Mouse (Mus musculus) kidney, postnatal 0 days (tissue): ENCODE measurements around the gene Erg28. TPM values are rescaled to one million over a fixed set of nuclear protein-coding genes. Genes with fewer than 3 reads are reported as not detected.

Experiments used
- ATAC-seq: fragments of 200-750 bp; cut with Nextera tagmentation; replicated peaks from 2 replicates; pipeline ENCODE4 v1.8.0; 2017; ENCODE audit warnings: low read depth, moderate number of reproducible peaks, moderate TSS enrichment, moderate library complexity; ENCODE audit not compliant: low FRiP score
- DNase-seq: peaks from one replicate; pipeline ENCODE4 v3.0.0-alpha.2; 2016; ENCODE audit warnings: low spot score
- H3K27ac ChIP-seq: fragments of 300-500 bp; sonication (generic); 2 replicates; pipeline ENCODE4 v1.5.1; 2014; ENCODE audit warnings: mild to moderate bottlenecking
- H3K27me3 ChIP-seq: fragments of 300-500 bp; sonication (generic); 2 replicates; pipeline ENCODE4 v1.6.1; 2014; ENCODE audit warnings: low read length, mixed read lengths; ENCODE audit not compliant: insufficient read depth
- H3K36me3 ChIP-seq: fragments of 300-500 bp; sonication (generic); 2 replicates; pipeline ENCODE4 v1.6.1; 2014; ENCODE audit warnings: low read length, mixed read lengths; ENCODE audit not compliant: insufficient read depth
- H3K4me1 ChIP-seq: fragments of 300-500 bp; sonication (generic); replicated peaks from 2 replicates; pipeline ENCODE4 v1.6.1; 2014; ENCODE audit warnings: antibody characterized with exemption, low read length, mixed read lengths; ENCODE audit not compliant: insufficient read depth
- H3K4me2 ChIP-seq: fragments of 300-500 bp; sonication (generic); 2 replicates; pipeline ENCODE4 v1.6.1; 2014; ENCODE audit warnings: mild to moderate bottlenecking, low read length, moderate library complexity, mixed read lengths
- H3K4me3 ChIP-seq: fragments of 300-500 bp; sonication (generic); replicated peaks from 2 replicates; pipeline ENCODE4 v1.5.1; 2014; ENCODE audit warnings: low read depth, low read length
- H3K9ac ChIP-seq: fragments of 300-500 bp; sonication (generic); 2 replicates; pipeline ENCODE4 v1.6.1; 2014; ENCODE audit warnings: low read depth, low read length
- H3K9me3 ChIP-seq: fragments of 300-500 bp; sonication (generic); replicated peaks from 2 replicates; pipeline ENCODE4 v1.6.1; 2016; ENCODE audit warnings: low read length, inconsistent platforms, mixed read lengths
- CTCF ChIP-seq: IDR thresholded peaks from 2 replicates; pipeline ENCODE4 v1.5.1; 2016; ENCODE audit warnings: antibody characterized with exemption, low read depth, mild to moderate bottlenecking, moderate library complexity
- WGBS: fragments of 180-500 bp; shearing (Covaris S2); extraction: QIAGEN DNeasy Blood & Tissue Kit; methylation state at CpG from one replicate; pipeline ENCODE4 v1.1.7; 2014; 5-methylcytosine and 5-hydroxymethylcytosine counted together
- polyA plus RNA-seq: library from polyadenylated mRNA; unstranded; fragments of >200 nt; fragmentation: Nextera tagmentation; extraction: Ambion mirVana; gene quantifications from 2 replicates; pipeline ENCODE4 v1.2.1, GENCODE M21; 2015

Erg28 gene
- polyA plus RNA-seq, 1 experiment from 2014 or later = 111 TPM

- WGBS = 78% methylated on average over 7 of the region's 7 CpGs
- peak; percentile 63 for ATAC-seq
- Histone ChIP-seq H3K27ac (no peak overlapping the region), H3K4me1 (no peaks in the 10 kb centered on the region), H3K27me3 (no peaks in the 10 kb centered on the region), H3K4me2 (no peak overlapping the region), H3K9me3 (no peaks in the 10 kb centered on the region), H3K9ac (no peak overlapping the region), H3K36me3 (0 out of 2 replicates have a peak, but pooled peaks cover 3% of the 10 kb centered on the region), H3K4me3 (no peak overlapping the region)
- DNase-seq = peak; percentile 64
- TF ChIP-seq CTCF = peak; percentile 73
Observed at GRCm38 (mm10) chr12:85848164-85848958, 24.0 kb upstream of the Erg28 start.

DNA sequence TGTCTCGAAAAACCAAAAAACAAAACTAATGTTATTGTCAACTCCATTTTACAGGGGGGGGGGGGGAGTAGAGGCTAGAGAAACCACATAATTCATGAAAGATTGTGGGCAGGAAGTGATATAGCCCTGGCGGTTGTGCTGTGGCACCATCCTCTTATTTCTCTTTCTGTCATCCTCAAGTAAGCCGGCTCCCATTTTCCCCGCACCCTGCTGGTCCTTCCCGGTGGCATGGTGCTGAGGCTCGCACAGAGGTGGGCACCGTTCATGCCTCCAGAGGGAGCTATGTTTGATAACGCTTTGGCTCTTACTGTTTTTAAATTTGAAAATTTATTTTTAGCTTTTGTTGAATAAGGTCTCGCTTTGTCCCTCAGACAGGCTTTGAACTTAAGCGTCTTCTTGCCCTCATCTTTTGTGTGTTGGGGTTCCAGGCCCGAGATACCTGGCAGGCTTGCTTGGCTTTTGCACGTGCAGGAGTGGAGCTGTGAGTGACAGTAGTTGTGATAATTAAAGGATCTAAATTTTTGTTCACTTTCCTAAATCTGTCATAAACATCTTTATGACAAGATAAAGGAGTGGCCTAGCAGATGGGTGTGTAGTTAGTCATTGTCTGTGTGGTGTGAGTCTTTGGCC is 15.1 kb upstream of the Erg28 start:
- H3K4me3 ChIP-seq = no peak overlapping the region
- ATAC-seq (no peak), DNase-seq (no peak)
- H3K9me3 ChIP-seq = no peaks in the 10 kb centered on the region
- peaks cover 7% of the 10 kb centered on the region; the same call in 1 of the 2 replicates for H3K36me3 ChIP-seq
- no peak overlapping the region for H3K27ac ChIP-seq
- 90% methylated on average over 12 of the region's 12 CpGs for WGBS
- H3K27me3 ChIP-seq = no peaks in the 10 kb centered on the region
- no peak overlapping the region for H3K4me2 ChIP-seq
- H3K4me1 ChIP-seq = no peaks in the 10 kb centered on the region
- no peak overlapping the region for H3K9ac ChIP-seq
- TF ChIP-seq CTCF = no peak

- Histone ChIP-seq H3K36me3 (peaks cover 6% of the 10 kb centered on the region; the same call in 1 of the 2 replicates), H3K4me2 (no peak overlapping the region), H3K27me3 (no peaks in the 10 kb centered on the region), H3K9ac (no peak overlapping the region), H3K4me3 (no peak overlapping the region), H3K9me3 (no peaks in the 10 kb centered on the region), H3K4me1 (no peaks in the 10 kb centered on the region), H3K27ac (no peak overlapping the region)
- 88% methylated on average over 2 of the region's 2 CpGs for WGBS
- TF ChIP-seq CTCF = no peak
- ATAC-seq (no peak), DNase-seq (no peak)
Observed at GRCm38 (mm10) chr12:85837765-85838164, 13.4 kb upstream of the Erg28 start.

DNA sequence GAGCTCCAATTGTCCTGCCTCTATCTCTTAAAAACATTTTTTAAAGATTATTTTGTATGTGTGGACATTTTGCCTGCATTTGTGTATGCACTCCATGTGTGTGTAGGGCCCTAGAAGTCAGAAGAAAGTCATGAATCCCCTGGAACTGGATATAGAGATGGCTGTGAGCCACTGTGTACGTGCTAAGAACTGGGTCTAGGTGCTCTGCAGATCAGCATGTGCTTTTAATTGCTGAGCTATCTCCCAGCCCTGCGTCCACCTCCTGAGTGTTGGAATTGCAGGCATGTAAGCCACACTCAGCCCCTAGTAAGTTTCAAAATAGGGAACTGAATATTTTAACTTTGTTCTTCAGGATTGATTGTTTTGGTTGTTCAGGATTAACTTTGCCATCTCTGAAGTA is 10.2 kb upstream of the Erg28 start:
- H3K4me1 ChIP-seq = no peaks in the 10 kb centered on the region
- H3K9ac ChIP-seq = no peak overlapping the region
- peaks cover 6% of the 10 kb centered on the region; the same call in 1 of the 2 replicates for H3K36me3 ChIP-seq
- WGBS = 96% methylated on average over 2 of the region's 2 CpGs
- ATAC-seq (no peak), DNase-seq (no peak)
- H3K9me3 ChIP-seq = no peaks in the 10 kb centered on the region
- no peak overlapping the region for H3K4me2 ChIP-seq
- H3K27me3 ChIP-seq = no peaks in the 10 kb centered on the region
- H3K4me3 ChIP-seq = no peak overlapping the region
- no peak for TF ChIP-seq CTCF
- no peak overlapping the region for H3K27ac ChIP-seq

- Histone ChIP-seq H3K4me2 (no peak overlapping the region), H3K27ac (no peak overlapping the region), H3K27me3 (no peaks in the 10 kb centered on the region), H3K36me3 (peaks cover 10% of the 10 kb centered on the region; the same call in 1 of the 2 replicates), H3K4me1 (no peaks in the 10 kb centered on the region), H3K4me3 (no peak overlapping the region), H3K9ac (no peak overlapping the region), H3K9me3 (no peaks in the 10 kb centered on the region)
- TF ChIP-seq CTCF = no peak
- WGBS = 88% methylated on average over 3 of the region's 3 CpGs
- DNase-seq = no peak
- ATAC-seq = no peak
Observed at GRCm38 (mm10) chr12:85830691-85831090, 6.3 kb upstream of the Erg28 start.

DNA sequence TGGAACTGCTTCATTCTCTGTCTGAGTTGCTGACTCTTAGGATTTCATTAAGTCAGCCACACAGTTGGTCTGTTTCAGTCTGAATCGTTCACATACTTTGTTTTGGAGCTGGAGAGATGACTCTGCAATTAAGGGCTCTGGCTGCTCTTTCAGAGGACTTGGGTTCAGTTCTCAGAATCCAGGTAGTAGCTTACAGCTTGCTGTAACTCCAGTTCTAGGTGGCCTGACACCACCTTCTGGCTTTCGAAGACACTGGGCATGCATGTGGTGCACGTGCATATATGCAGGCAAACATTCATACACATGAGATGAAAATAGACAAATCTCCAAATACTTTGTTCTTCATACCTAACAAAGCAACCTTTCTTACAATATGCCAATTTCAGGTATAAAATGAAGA is 5.5 kb upstream of the Erg28 start:
- no peak for TF ChIP-seq CTCF
- Histone ChIP-seq H3K4me1 (no peaks in the 10 kb centered on the region), H3K4me2 (no peak overlapping the region)

More for the DNA sequence above, 5.5 kb upstream of the Erg28 start:
- Histone ChIP-seq H3K36me3 (peaks cover 9% of the 10 kb centered on the region; the same call in 1 of the 2 replicates), H3K9me3 (no peaks in the 10 kb centered on the region), H3K27me3 (no peaks in the 10 kb centered on the region), H3K9ac (no peak overlapping the region), H3K4me3 (no peak overlapping the region), H3K27ac (no peak overlapping the region)
- DNase-seq (no peak), ATAC-seq (no peak)
- WGBS = 92% methylated on average over 3 of the region's 3 CpGs
